Mouse (Mus musculus): ENCODE data around the gene Hpn. TPM values are rescaled to one million over a fixed set of nuclear protein-coding genes. Genes with fewer than 3 reads are reported as not detected.
A peak's percentile ranks its signal among the peaks of the same experiment; 100 is the strongest.

Gene Hpn
- polyA plus RNA-seq, 1 experiment from 2014 or later = 0.25 TPM

DNA sequence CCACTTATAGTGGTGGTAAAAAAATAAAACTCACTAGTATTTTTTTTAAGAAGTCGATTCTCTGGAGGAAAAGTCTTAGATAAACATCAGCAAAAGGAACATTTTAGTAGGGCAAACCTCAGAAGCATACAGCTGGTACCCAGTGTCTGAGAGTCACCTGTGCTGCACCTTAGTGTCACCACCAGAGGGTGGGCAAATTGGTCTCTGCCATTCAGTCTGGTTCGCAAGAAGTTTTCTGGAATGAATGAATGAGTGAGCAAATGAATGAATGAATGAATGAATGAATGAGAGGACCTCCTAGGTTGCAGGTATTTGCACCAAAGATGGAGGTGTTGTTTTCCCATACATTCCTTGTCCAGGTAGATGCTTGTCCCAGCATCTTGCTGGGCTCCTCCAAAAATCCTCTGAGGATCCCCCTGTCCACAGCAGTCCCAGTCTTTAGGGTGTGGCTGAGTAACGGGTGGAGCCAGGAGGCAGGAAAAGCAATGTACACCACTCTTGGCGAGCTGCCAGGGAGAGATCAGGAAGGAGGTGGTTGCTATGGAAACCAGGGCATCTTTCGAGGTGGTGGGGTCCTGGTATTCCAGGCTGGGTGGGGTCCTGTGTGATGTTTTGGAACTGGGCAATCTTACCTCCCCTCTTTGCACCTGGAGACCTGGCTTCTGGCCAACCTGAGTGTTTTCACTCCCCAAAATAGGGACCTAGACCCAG lies 65.8 kb downstream of the Hpn start:
- H3K4me3 ChIP-seq = peak overlapping the region; percentile 42
- peak overlapping the region; percentile 68 for H3K9ac ChIP-seq
- peak overlapping the region; percentile 70 for H3K27ac ChIP-seq (replicated peaks)
- peaks cover 46% of the 10 kb centered on the region for H3K4me1 ChIP-seq (replicated peaks)
- WGBS = 21% methylated on average over 5 of the region's 5 CpGs
- no peak for ATAC-seq (ENCODE audit: low read depth)
- no peaks in the 10 kb centered on the region for H3K9me3 ChIP-seq
- peak overlapping the region; percentile 63 for H3K4me2 ChIP-seq
- no peaks in the 10 kb centered on the region for H3K36me3 ChIP-seq
- H3K27me3 ChIP-seq = peaks cover 80% of the 10 kb centered on the region

Other genes starting within 250 kb of the Hpn start
- 0.43 TPM in 1 of 2 replicates, not detected in the other for gene Cd22, start 234.9 kb downstream of the Hpn start, polyA plus RNA-seq (2015; fragmentation: Nextera tagmentation; extraction: Ambion mirVana)
- gene Mag, start 200.4 kb downstream of the Hpn start, polyA plus RNA-seq (2015; fragmentation: Nextera tagmentation; extraction: Ambion mirVana) = 2.6 and 3.1 TPM in 2 replicates
- gene Hamp2, start 190.6 kb downstream of the Hpn start, polyA plus RNA-seq (2015; fragmentation: Nextera tagmentation; extraction: Ambion mirVana) = not detected in 2 replicates
- gene Hamp, start 171.3 kb downstream of the Hpn start, polyA plus RNA-seq (2015; fragmentation: Nextera tagmentation; extraction: Ambion mirVana) = not detected in 2 replicates
- 34.4 TPM in 2 replicates for gene Usf2, start 158.5 kb downstream of the Hpn start, polyA plus RNA-seq (2015; fragmentation: Nextera tagmentation; extraction: Ambion mirVana)
- 17.0 and 17.6 TPM in 2 replicates for gene Lsr, start 141.8 kb downstream of the Hpn start, polyA plus RNA-seq (2015; fragmentation: Nextera tagmentation; extraction: Ambion mirVana)
- 0.25 and 0.53 TPM in 2 replicates for gene Fam187b, start 141.5 kb downstream of the Hpn start, polyA plus RNA-seq (2015; fragmentation: Nextera tagmentation; extraction: Ambion mirVana)
- 15.9 and 19.6 TPM in 2 replicates for gene Fxyd5, start 72.8 kb downstream of the Hpn start, polyA plus RNA-seq (2015; fragmentation: Nextera tagmentation; extraction: Ambion mirVana)
- 181 and 239 TPM in 2 replicates for gene Fxyd7, start 63.8 kb downstream of the Hpn start, polyA plus RNA-seq (2015; fragmentation: Nextera tagmentation; extraction: Ambion mirVana)
- 28.2 and 33.9 TPM in 2 replicates for gene Fxyd1, start 58.1 kb downstream of the Hpn start, polyA plus RNA-seq (2015; fragmentation: Nextera tagmentation; extraction: Ambion mirVana)
- 2.0 and 2.6 TPM in 2 replicates for gene Lgi4, start 55.9 kb downstream of the Hpn start, polyA plus RNA-seq (2015; fragmentation: Nextera tagmentation; extraction: Ambion mirVana)
- 2.2 and 2.5 TPM in 2 replicates for gene Fxyd3, start 38.6 kb downstream of the Hpn start, polyA plus RNA-seq (2015; fragmentation: Nextera tagmentation; extraction: Ambion mirVana)
- gene Scn1b, start 11.7 kb upstream of the Hpn start, polyA plus RNA-seq (2015; fragmentation: Nextera tagmentation; extraction: Ambion mirVana) = 5.1 and 6.8 TPM in 2 replicates
- gene Gramd1a, start 40.6 kb upstream of the Hpn start, polyA plus RNA-seq (2015; fragmentation: Nextera tagmentation; extraction: Ambion mirVana) = 206 and 212 TPM in 2 replicates
- not detected in 2 replicates for gene Scgb2b2, start 175.2 kb upstream of the Hpn start, polyA plus RNA-seq (2015; fragmentation: Nextera tagmentation; extraction: Ambion mirVana)
- not detected in 2 replicates for gene Scgb1b2, start 176.5 kb upstream of the Hpn start, polyA plus RNA-seq (2015; fragmentation: Nextera tagmentation; extraction: Ambion mirVana)
- not detected in 2 replicates for gene Scgb2b3, start 246.8 kb upstream of the Hpn start, polyA plus RNA-seq (2015; fragmentation: Nextera tagmentation; extraction: Ambion mirVana)